Mouse (Mus musculus) liver, postnatal 0 days (tissue): ENCODE measurements around the gene Col9a1. TPM values are rescaled to one million over a fixed set of nuclear protein-coding genes. Genes with fewer than 3 reads are reported as not detected.

Experiments
- ATAC-seq: fragments of 200-750 bp; cut with Nextera tagmentation; 2 replicates; pipeline ENCODE4 v1.8.0; 2017; ENCODE audit warnings: mild to moderate bottlenecking, moderate library complexity
- DNase-seq: peaks from one replicate; pipeline ENCODE4 v3.0.0-alpha.2; 2016
- H3K27ac ChIP-seq: fragments of 300-500 bp; sonication (generic); 2 replicates; pipeline ENCODE4 v1.5.1; 2014; ENCODE audit warnings: antibody characterized with exemption, moderate library complexity, mild to moderate bottlenecking, low read depth
- H3K27me3 ChIP-seq: fragments of 300-500 bp; sonication (generic); 2 replicates; pipeline ENCODE4 v1.6.1; 2014; ENCODE audit warnings: low read length, control low read depth, mixed read lengths; ENCODE audit not compliant: insufficient read depth
- H3K36me3 ChIP-seq: fragments of 300-500 bp; sonication (generic); replicated peaks from 2 replicates; pipeline ENCODE4 v1.6.1; 2014; ENCODE audit warnings: mild to moderate bottlenecking, control low read depth, low read length, moderate library complexity, mixed read lengths; ENCODE audit not compliant: insufficient read depth
- H3K4me1 ChIP-seq: fragments of 300-500 bp; sonication (generic); 2 replicates; pipeline ENCODE4 v1.6.1; 2014; ENCODE audit warnings: antibody characterized with exemption, mild to moderate bottlenecking, control low read depth; ENCODE audit not compliant: insufficient read depth
- H3K4me2 ChIP-seq: fragments of 300-500 bp; sonication (generic); 2 replicates; pipeline ENCODE4 v1.6.1; 2014; ENCODE audit warnings: low read depth, mild to moderate bottlenecking, low read length, moderate library complexity, mixed read lengths
- H3K4me3 ChIP-seq: fragments of 300-500 bp; sonication (generic); 2 replicates; pipeline ENCODE4 v1.5.1; 2014; ENCODE audit warnings: low read depth, low read length
- H3K9ac ChIP-seq: fragments of 300-500 bp; sonication (generic); replicated peaks from 2 replicates; pipeline ENCODE4 v1.6.1; 2014; ENCODE audit warnings: mild to moderate bottlenecking, moderate library complexity
- H3K9me3 ChIP-seq: fragments of 300-500 bp; sonication (generic); 2 replicates; pipeline ENCODE4 v1.6.1; 2016; ENCODE audit warnings: mild to moderate bottlenecking, control low read depth, low read length, mixed read lengths
- CTCF ChIP-seq: sonication (generic); IDR thresholded peaks from 2 replicates; pipeline ENCODE4 v1.5.1; 2016; ENCODE audit warnings: antibody characterized with exemption, low read depth
- EP300 ChIP-seq: IDR thresholded peaks from 2 replicates; pipeline ENCODE4 v1.6.1; 2016; ENCODE audit warnings: antibody characterized with exemption, low read depth, mild to moderate bottlenecking
- WGBS: fragments of 180-500 bp; shearing (Covaris S2); extraction: QIAGEN DNeasy Blood & Tissue Kit; methylation state at CpG from one replicate; pipeline ENCODE4 v1.1.7; 2014; ENCODE audit not compliant: insufficient replicate concordance; 5-methylcytosine and 5-hydroxymethylcytosine counted together
- polyA plus RNA-seq: library from polyadenylated mRNA; unstranded; fragments of >200 nt; fragmentation: Nextera tagmentation; extraction: Ambion mirVana; gene quantifications from 2 replicates; pipeline ENCODE4 v1.2.1, GENCODE M21; 2015

Gene Col9a1
- polyA plus RNA-seq, 1 experiment from 2014 or later = 0.05 TPM

- Histone ChIP-seq H3K36me3 (no peaks in the 10 kb centered on the region), H3K4me1 (no peaks in the 10 kb centered on the region), H3K4me2 (no peak overlapping the region), H3K27ac (no peak overlapping the region), H3K4me3 (no peak overlapping the region), H3K27me3 (no peaks in the 10 kb centered on the region), H3K9me3 (no peaks in the 10 kb centered on the region), H3K9ac (no peak overlapping the region)
- no peak for ATAC-seq
- TF ChIP-seq CTCF (no peak), EP300 (no peak)
- DNase-seq = no peak
Measured at GRCm38 (mm10) chr1:24261181-24261580, 83.8 kb downstream of the Col9a1 start.

DNA sequence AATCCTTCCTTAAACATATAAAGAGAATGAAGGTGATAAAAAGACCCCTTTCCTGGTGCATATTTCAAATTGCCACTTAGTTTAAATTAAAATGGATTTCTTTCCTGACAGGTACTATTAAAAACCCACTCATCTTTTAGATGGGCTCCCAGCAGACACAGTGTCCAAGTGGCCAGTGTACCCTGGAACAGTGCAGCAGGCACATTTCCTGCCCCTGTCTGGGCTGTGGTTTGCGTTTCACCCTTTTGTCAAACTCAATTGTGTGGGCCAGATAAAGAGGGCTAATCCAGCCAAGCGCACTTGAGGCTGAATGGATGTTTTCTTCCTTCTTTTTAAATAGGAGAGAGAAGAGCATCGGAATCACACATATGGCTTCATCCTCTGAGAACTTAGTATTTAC lies 89.6 kb downstream of the Col9a1 start:
- ATAC-seq (no peak), DNase-seq (no peak)
- Histone ChIP-seq H3K27me3 (no peaks in the 10 kb centered on the region), H3K4me2 (no peak overlapping the region), H3K9me3 (no peaks in the 10 kb centered on the region), H3K27ac (no peak overlapping the region), H3K9ac (no peak overlapping the region), H3K4me3 (no peak overlapping the region), H3K4me1 (no peaks in the 10 kb centered on the region), H3K36me3 (no peaks in the 10 kb centered on the region)
- 39% methylated on average over 3 of the region's 3 CpGs for WGBS
- TF ChIP-seq EP300 = no peak
- TF ChIP-seq CTCF = no peak

DNA sequence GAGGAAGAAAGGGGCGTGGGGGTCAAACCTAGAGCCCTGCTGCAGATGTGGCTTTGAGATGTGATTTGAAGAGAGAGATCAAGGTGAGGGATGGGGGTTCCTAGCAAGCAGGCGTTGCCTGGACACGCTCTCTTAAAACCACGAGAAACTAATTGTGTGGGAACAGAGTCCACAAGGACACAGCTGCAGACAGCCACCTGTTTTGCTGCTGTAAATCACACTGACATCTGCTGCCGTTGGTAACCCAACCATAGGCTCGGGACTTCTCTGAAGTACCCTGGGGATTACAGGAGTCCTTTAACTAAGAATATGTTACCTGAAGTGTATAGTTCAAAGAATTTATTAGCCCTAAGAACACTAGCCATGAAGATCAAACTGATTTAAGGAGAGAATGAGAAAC lies 109.0 kb downstream of the Col9a1 start:
- 30% methylated on average over 6 of the region's 6 CpGs for WGBS
- Histone ChIP-seq H3K4me3 (no peak overlapping the region), H3K27me3 (no peaks in the 10 kb centered on the region), H3K36me3 (no peaks in the 10 kb centered on the region), H3K9me3 (no peaks in the 10 kb centered on the region), H3K27ac (no peak overlapping the region), H3K9ac (no peak overlapping the region), H3K4me2 (no peak overlapping the region), H3K4me1 (no peaks in the 10 kb centered on the region)
- ATAC-seq (no peak), DNase-seq (no peak)
- no peak for TF ChIP-seq EP300
- TF ChIP-seq CTCF = no peak

GRCm38 (mm10) chr1:24292515-24292914 lies 115.1 kb downstream of the Col9a1 start:
- no peak overlapping the region for H3K9ac ChIP-seq
- H3K27me3 ChIP-seq = no peaks in the 10 kb centered on the region
- no peak overlapping the region for H3K27ac ChIP-seq
- WGBS = 40% methylated on average over 2 of the region's 2 CpGs
- ATAC-seq (no peak), DNase-seq (no peak)
- no peaks in the 10 kb centered on the region for H3K9me3 ChIP-seq
- H3K4me1 ChIP-seq = no peaks in the 10 kb centered on the region
- H3K36me3 ChIP-seq = no peaks in the 10 kb centered on the region
- no peak overlapping the region for H3K4me2 ChIP-seq
- no peak for TF ChIP-seq EP300
- TF ChIP-seq CTCF = no peak
- no peak overlapping the region for H3K4me3 ChIP-seq

- WGBS = 67% methylated on average over 7 of the region's 7 CpGs
Measured at GRCm38 (mm10) chr1:24294979-24295942, 117.9 kb downstream of the Col9a1 start.

DNA sequence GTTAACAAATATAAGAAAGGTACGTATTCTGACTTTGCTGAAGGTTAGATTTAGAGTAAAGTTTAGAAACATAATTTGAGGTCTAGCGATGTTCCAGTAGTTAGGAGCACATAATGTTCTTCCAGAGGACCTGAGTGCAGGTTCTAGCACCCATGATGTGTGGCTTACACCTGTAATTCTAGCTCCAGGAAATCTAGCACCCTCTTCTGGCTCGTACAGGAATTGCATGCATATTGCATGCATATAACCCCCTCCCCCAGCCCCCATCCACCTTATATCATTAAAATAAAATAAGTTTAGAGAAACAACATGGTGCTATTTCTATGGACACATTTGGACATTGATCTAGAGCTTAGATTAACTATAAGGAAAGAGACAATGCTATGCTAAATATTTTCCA lies 123.3 kb downstream of the Col9a1 start:
- Histone ChIP-seq H3K27ac (no peak overlapping the region), H3K4me2 (no peak overlapping the region), H3K9ac (no peak overlapping the region), H3K36me3 (no peaks in the 10 kb centered on the region), H3K4me1 (no peaks in the 10 kb centered on the region), H3K27me3 (no peaks in the 10 kb centered on the region), H3K4me3 (no peak overlapping the region), H3K9me3 (no peaks in the 10 kb centered on the region)
- 0 out of 2 replicates have a peak, but pooled peaks have one; percentile 3 for TF ChIP-seq CTCF
- no peak for TF ChIP-seq EP300
- WGBS = 71% methylated on average over 3 of the region's 3 CpGs
- DNase-seq = no peak
- no peak for ATAC-seq

More at GRCm38 (mm10) chr1:24294979-24295942, 117.9 kb downstream of the Col9a1 start:
- Histone ChIP-seq H3K4me3 (no peak overlapping the region), H3K9me3 (no peaks in the 10 kb centered on the region), H3K27me3 (no peaks in the 10 kb centered on the region), H3K4me1 (no peaks in the 10 kb centered on the region), H3K27ac (no peak overlapping the region), H3K9ac (no peak overlapping the region), H3K36me3 (no peaks in the 10 kb centered on the region), H3K4me2 (no peak overlapping the region)
- ATAC-seq (no peak), DNase-seq (no peak)
- TF ChIP-seq EP300 = no peak
- no peak for TF ChIP-seq CTCF

Other genes starting within 250 kb of the Col9a1 start
- 54.7 and 60.6 TPM in 2 replicates for gene Sdhaf4, start 172.0 kb upstream of the Col9a1 start, polyA plus RNA-seq
- gene Fam135a, start 77.3 kb upstream of the Col9a1 start, polyA plus RNA-seq = 7.2 and 8.7 TPM in 2 replicates